Mouse (Mus musculus): ENCODE results near the gene Osbpl8. TPM values are rescaled to one million over a fixed set of nuclear protein-coding genes. Genes with fewer than 3 reads are reported as not detected.
"Not testable (repeated sequence)": the region's sequence is repeated elsewhere in the genome, so short reads cannot be mapped to it uniquely, and the experiment has no call there.

Gene Osbpl8
- polyA plus RNA-seq, 1 experiment from 2014 or later: 2.8 TPM

- Histone ChIP-seq H3K27ac (ENCODE audit: low read depth, low read length) (no peak overlapping the region), H3K9ac (ENCODE audit: low read depth, low read length) (no peak overlapping the region), H3K4me1 (replicated peaks; ENCODE audit: control insufficient read depth, insufficient read depth, low read length) (no peaks in the 10 kb centered on the region), H3K4me2 (replicated peaks; ENCODE audit: low read depth) (no peak overlapping the region), H3K36me3 (ENCODE audit: control insufficient read depth, insufficient read depth) (no peaks in the 10 kb centered on the region), H3K27me3 (replicated peaks; ENCODE audit: control insufficient read depth, insufficient read depth, low read length) (no peaks in the 10 kb centered on the region), H3K9me3 (ENCODE audit: control insufficient read depth) (no peaks in the 10 kb centered on the region), H3K4me3 (ENCODE audit: low read depth, low read length) (no peak overlapping the region)
- ATAC-seq: no peak
- 78% methylated on average over 5 of the region's 5 CpGs for WGBS
- TF ChIP-seq CTCF (IDR thresholded peaks at IDR 0.05; ENCODE audit: low read depth): no peak
Observed at GRCm38 (mm10) chr10:111133271-111133670, 31.3 kb upstream of the Osbpl8 start.

DNA sequence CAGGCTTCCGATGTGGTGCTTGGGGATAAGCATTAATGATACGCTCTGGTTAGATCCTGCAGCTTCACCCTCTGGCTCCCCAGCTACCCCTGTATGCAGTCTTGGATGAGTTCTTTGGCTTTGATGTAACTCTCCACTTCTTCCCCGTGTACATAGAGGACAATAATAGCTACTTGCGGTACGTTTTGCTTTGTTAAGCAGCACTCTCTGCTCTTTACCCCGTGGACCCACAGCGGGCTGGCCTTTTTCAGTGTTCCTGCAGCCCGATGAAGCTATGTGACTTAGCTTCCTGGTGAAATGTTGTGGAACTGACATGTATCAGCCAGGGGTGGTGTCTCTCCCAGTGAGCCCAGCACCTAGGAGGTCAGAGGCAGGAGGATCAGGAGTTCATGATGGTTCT, 30.6 kb upstream of the Osbpl8 start:
- H3K27ac ChIP-seq (ENCODE audit: low read depth, low read length): no peak overlapping the region
- ATAC-seq: no peak

GRCm38 (mm10) chr10:111134412-111134957, 30.1 kb upstream of the Osbpl8 start:
- Histone ChIP-seq H3K9me3 (ENCODE audit: control insufficient read depth) (no peaks in the 10 kb centered on the region), H3K27me3 (replicated peaks; ENCODE audit: control insufficient read depth, insufficient read depth, low read length) (no peaks in the 10 kb centered on the region), H3K4me2 (replicated peaks; ENCODE audit: low read depth) (no peak overlapping the region), H3K27ac (ENCODE audit: low read depth, low read length) (no peak overlapping the region), H3K4me3 (ENCODE audit: low read depth, low read length) (no peak overlapping the region), H3K36me3 (ENCODE audit: control insufficient read depth, insufficient read depth) (no peaks in the 10 kb centered on the region), H3K9ac (ENCODE audit: low read depth, low read length) (no peak overlapping the region), H3K4me1 (replicated peaks; ENCODE audit: control insufficient read depth, insufficient read depth, low read length) (no peaks in the 10 kb centered on the region)
- 77% methylated on average over 9 of the region's 9 CpGs for WGBS
- ATAC-seq: no peak
- no peak for TF ChIP-seq CTCF (IDR thresholded peaks at IDR 0.05; ENCODE audit: low read depth)

More for the DNA sequence above, 30.6 kb upstream of the Osbpl8 start:
- 90% methylated on average over 8 of the region's 8 CpGs for WGBS
- no peaks in the 10 kb centered on the region for H3K9me3 ChIP-seq (ENCODE audit: control insufficient read depth)
- no peak for TF ChIP-seq CTCF (IDR thresholded peaks at IDR 0.05; ENCODE audit: low read depth)
- H3K4me2 ChIP-seq (replicated peaks; ENCODE audit: low read depth): no peak overlapping the region
- no peaks in the 10 kb centered on the region for H3K4me1 ChIP-seq (replicated peaks; ENCODE audit: control insufficient read depth, insufficient read depth, low read length)
- H3K27me3 ChIP-seq (replicated peaks; ENCODE audit: control insufficient read depth, insufficient read depth, low read length): no peaks in the 10 kb centered on the region
- H3K36me3 ChIP-seq (ENCODE audit: control insufficient read depth, insufficient read depth): no peaks in the 10 kb centered on the region
- H3K4me3 ChIP-seq (ENCODE audit: low read depth, low read length): no peak overlapping the region
- H3K9ac ChIP-seq (ENCODE audit: low read depth, low read length): no peak overlapping the region

- WGBS: 81% methylated on average over 5 of the region's 5 CpGs
- H3K9me3 ChIP-seq (ENCODE audit: control insufficient read depth); ATAC-seq; H3K27ac ChIP-seq (ENCODE audit: low read depth, low read length); H3K36me3 ChIP-seq (ENCODE audit: control insufficient read depth, insufficient read depth); H3K4me3 ChIP-seq (ENCODE audit: low read depth, low read length); H3K27me3 ChIP-seq (replicated peaks; ENCODE audit: control insufficient read depth, insufficient read depth, low read length); H3K9ac ChIP-seq (ENCODE audit: low read depth, low read length); H3K4me1 ChIP-seq (replicated peaks; ENCODE audit: control insufficient read depth, insufficient read depth, low read length); H3K4me2 ChIP-seq (replicated peaks; ENCODE audit: low read depth): not testable (repeated sequence)
Observed at GRCm38 (mm10) chr10:111136306-111136705, 28.2 kb upstream of the Osbpl8 start.

DNA sequence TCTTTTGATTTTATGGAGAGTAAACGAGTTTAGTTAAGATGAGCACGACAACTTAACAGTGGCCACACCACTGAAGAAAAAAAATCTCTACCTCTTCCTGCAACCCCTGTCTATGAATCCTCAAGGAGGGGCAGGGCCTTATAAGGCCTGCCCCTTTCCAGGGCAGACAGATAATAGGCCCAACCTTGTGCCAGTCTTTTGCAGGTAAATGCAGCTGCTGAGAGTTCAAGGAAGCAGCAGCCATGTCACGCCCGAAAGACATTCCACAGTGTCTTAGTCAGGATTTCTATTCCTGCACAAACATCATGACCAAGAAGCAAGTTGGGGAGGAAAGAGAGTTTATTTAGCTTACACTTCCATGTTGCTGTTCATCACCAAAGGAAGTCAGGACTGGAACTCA, 26.6 kb upstream of the Osbpl8 start:
- no peak for TF ChIP-seq CTCF (IDR thresholded peaks at IDR 0.05; ENCODE audit: low read depth)
- H3K27ac ChIP-seq (ENCODE audit: low read depth, low read length): no peak overlapping the region
- no peaks in the 10 kb centered on the region for H3K9me3 ChIP-seq (ENCODE audit: control insufficient read depth)
- no peak for ATAC-seq
- H3K27me3 ChIP-seq (replicated peaks; ENCODE audit: control insufficient read depth, insufficient read depth, low read length): no peaks in the 10 kb centered on the region
- WGBS: 63% methylated on average over 4 of the region's 4 CpGs
- H3K36me3 ChIP-seq (ENCODE audit: control insufficient read depth, insufficient read depth): no peaks in the 10 kb centered on the region
- no peak overlapping the region for H3K4me2 ChIP-seq (replicated peaks; ENCODE audit: low read depth)
- no peak overlapping the region for H3K9ac ChIP-seq (ENCODE audit: low read depth, low read length)
- H3K4me3 ChIP-seq (ENCODE audit: low read depth, low read length): no peak overlapping the region
- H3K4me1 ChIP-seq (replicated peaks; ENCODE audit: control insufficient read depth, insufficient read depth, low read length): no peaks in the 10 kb centered on the region

- no peaks in the 10 kb centered on the region for H3K36me3 ChIP-seq (ENCODE audit: control insufficient read depth, insufficient read depth)
- WGBS: 60% methylated on average over 1 of the region's 1 CpGs
- H3K27me3 ChIP-seq (replicated peaks; ENCODE audit: control insufficient read depth, insufficient read depth, low read length): no peaks in the 10 kb centered on the region
- H3K9ac ChIP-seq (ENCODE audit: low read depth, low read length): no peak overlapping the region
- no peak overlapping the region for H3K4me2 ChIP-seq (replicated peaks; ENCODE audit: low read depth)
- no peak overlapping the region for H3K27ac ChIP-seq (ENCODE audit: low read depth, low read length)
- no peaks in the 10 kb centered on the region for H3K9me3 ChIP-seq (ENCODE audit: control insufficient read depth)
- no peaks in the 10 kb centered on the region for H3K4me1 ChIP-seq (replicated peaks; ENCODE audit: control insufficient read depth, insufficient read depth, low read length)
- no peak for ATAC-seq
- H3K4me3 ChIP-seq (ENCODE audit: low read depth, low read length): no peak overlapping the region
- TF ChIP-seq CTCF (IDR thresholded peaks at IDR 0.05; ENCODE audit: low read depth): no peak
Observed at GRCm38 (mm10) chr10:111139170-111139569, 25.4 kb upstream of the Osbpl8 start.

DNA sequence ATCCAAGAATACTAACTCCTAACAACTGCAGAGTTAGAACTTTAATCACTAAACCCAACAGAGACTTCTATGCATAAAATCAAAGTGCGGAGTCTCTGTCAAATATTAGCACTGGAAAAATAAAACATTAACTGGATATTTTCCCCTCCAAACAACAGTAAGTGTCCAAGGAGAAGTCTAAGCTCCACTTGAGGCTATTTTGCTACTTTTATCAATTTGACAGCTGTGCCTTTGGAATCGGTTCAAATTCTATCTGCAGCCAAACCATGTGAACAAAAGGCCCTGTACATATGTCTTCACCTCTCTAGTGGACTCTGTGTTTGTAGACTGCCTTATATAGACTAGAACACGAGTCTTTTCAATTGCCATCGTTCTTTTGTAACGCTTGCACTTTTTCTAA, 24.7 kb upstream of the Osbpl8 start:
- Histone ChIP-seq H3K4me3 (ENCODE audit: low read depth, low read length) (no peak overlapping the region), H3K36me3 (ENCODE audit: control insufficient read depth, insufficient read depth) (no peaks in the 10 kb centered on the region), H3K4me1 (replicated peaks; ENCODE audit: control insufficient read depth, insufficient read depth, low read length) (no peaks in the 10 kb centered on the region), H3K27me3 (replicated peaks; ENCODE audit: control insufficient read depth, insufficient read depth, low read length) (no peaks in the 10 kb centered on the region), H3K9me3 (ENCODE audit: control insufficient read depth) (no peaks in the 10 kb centered on the region), H3K27ac (ENCODE audit: low read depth, low read length) (no peak overlapping the region), H3K4me2 (replicated peaks; ENCODE audit: low read depth) (no peak overlapping the region), H3K9ac (ENCODE audit: low read depth, low read length) (no peak overlapping the region)
- ATAC-seq: no peak
- 49% methylated on average over 5 of the region's 5 CpGs for WGBS
- no peak for TF ChIP-seq CTCF (IDR thresholded peaks at IDR 0.05; ENCODE audit: low read depth)
